Mouse (Mus musculus): Measurements from ENCODE around the gene Samhd1. TPM values are rescaled to one million over a fixed set of nuclear protein-coding genes. Genes with fewer than 3 reads are reported as not detected.

Gene Samhd1
- polyA plus RNA-seq, 1 experiment, result 5.4 TPM

DNA sequence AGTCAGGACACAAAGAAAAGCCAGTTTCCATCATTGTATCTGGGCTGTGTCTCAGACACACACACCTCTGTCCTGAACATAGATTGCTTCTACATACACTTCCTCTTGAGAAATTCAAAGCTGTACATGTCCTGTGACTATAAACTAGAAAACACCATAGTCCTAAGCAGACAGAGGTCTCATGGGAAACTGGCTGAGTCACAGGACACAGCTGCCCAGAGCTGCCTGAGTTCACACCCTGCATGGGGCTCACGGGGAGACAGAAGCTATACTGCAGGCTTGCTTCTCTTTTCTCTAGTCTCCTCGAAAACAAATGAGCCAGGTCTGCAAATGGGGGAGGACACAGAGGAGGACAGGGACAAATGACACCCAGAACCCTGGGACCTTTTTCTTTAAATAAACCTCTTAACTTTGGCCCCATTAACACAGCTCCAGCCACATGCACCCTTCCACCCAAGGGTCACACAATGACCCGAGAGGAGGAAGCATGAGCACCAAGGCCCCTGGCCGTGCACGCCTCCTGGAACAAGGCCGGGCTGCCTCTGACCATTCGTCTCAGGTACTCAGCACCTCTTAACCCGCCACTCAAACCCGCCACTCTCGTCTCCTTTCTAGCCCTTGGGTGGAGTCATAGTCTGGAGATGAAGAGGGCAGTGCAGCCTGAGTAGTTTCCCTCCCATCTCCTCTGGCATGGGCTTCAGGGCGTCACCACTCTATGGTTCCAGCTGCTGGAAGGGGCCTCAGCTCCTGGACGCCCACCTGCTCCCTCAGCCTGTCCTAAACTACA, 35.3 kb downstream of the Samhd1 start:
- Histone ChIP-seq H3K27me3 (ENCODE audit: control insufficient read depth, insufficient read depth, low read length) (no peaks in the 10 kb centered on the region), H3K27ac (ENCODE audit: control insufficient read depth, insufficient read depth, low read depth, low read length) (no peak overlapping the region), H3K4me1 (ENCODE audit: control insufficient read depth, insufficient read depth, low read length) (no peaks in the 10 kb centered on the region), H3K36me3 (ENCODE audit: control insufficient read depth, insufficient read depth, low read length) (no peaks in the 10 kb centered on the region), H3K4me3 (ENCODE audit: control insufficient read depth, low read depth, low read length) (no peak overlapping the region)
- TF ChIP-seq POLR2A (IDR thresholded peaks at IDR 0.05; ENCODE audit: control insufficient read depth, low read depth, low read length), result no peak
- TF ChIP-seq CTCF (IDR thresholded peaks at IDR 0.05; ENCODE audit: control insufficient read depth, insufficient read depth, insufficient replicate concordance, low read depth, low read length), result no peak

GRCm38 (mm10) chr2:157095005-157095755, 39.9 kb downstream of the Samhd1 start:
- Histone ChIP-seq H3K27ac (ENCODE audit: control insufficient read depth, insufficient read depth, low read depth, low read length) (no peak overlapping the region), H3K27me3 (ENCODE audit: control insufficient read depth, insufficient read depth, low read length) (no peaks in the 10 kb centered on the region), H3K36me3 (ENCODE audit: control insufficient read depth, insufficient read depth, low read length) (no peaks in the 10 kb centered on the region), H3K4me1 (ENCODE audit: control insufficient read depth, insufficient read depth, low read length) (no peaks in the 10 kb centered on the region; the same call in 1 of the 2 replicates), H3K4me3 (ENCODE audit: control insufficient read depth, low read depth, low read length) (no peak overlapping the region)
- peak; percentile 70; the same call in 1 of the 2 replicates for TF ChIP-seq CTCF (IDR thresholded peaks at IDR 0.05; ENCODE audit: control insufficient read depth, insufficient read depth, insufficient replicate concordance, low read depth, low read length)
- TF ChIP-seq POLR2A (IDR thresholded peaks at IDR 0.05; ENCODE audit: control insufficient read depth, low read depth, low read length), result no peak

GRCm38 (mm10) chr2:157092024-157092423, 43.0 kb downstream of the Samhd1 start:
- Histone ChIP-seq H3K27me3 (ENCODE audit: control insufficient read depth, insufficient read depth, low read length) (no peaks in the 10 kb centered on the region), H3K4me3 (ENCODE audit: control insufficient read depth, low read depth, low read length) (no peak overlapping the region)
- no peak for TF ChIP-seq CTCF (IDR thresholded peaks at IDR 0.05; ENCODE audit: control insufficient read depth, insufficient read depth, insufficient replicate concordance, low read depth, low read length)
- TF ChIP-seq POLR2A (IDR thresholded peaks at IDR 0.05; ENCODE audit: control insufficient read depth, low read depth, low read length), result no peak

GRCm38 (mm10) chr2:157087536-157088317, 47.3 kb downstream of the Samhd1 start:
- Histone ChIP-seq H3K36me3 (ENCODE audit: control insufficient read depth, insufficient read depth, low read length) (no peaks in the 10 kb centered on the region), H3K4me1 (ENCODE audit: control insufficient read depth, insufficient read depth, low read length) (no peaks in the 10 kb centered on the region; the same call in 1 of the 2 replicates), H3K27me3 (ENCODE audit: control insufficient read depth, insufficient read depth, low read length) (no peaks in the 10 kb centered on the region), H3K27ac (ENCODE audit: control insufficient read depth, insufficient read depth, low read depth, low read length) (no peak overlapping the region), H3K4me3 (ENCODE audit: control insufficient read depth, low read depth, low read length) (no peak overlapping the region)
- no peak for TF ChIP-seq CTCF (IDR thresholded peaks at IDR 0.05; ENCODE audit: control insufficient read depth, insufficient read depth, insufficient replicate concordance, low read depth, low read length)
- no peak for TF ChIP-seq POLR2A (IDR thresholded peaks at IDR 0.05; ENCODE audit: control insufficient read depth, low read depth, low read length)

More at GRCm38 (mm10) chr2:157092024-157092423, 43.0 kb downstream of the Samhd1 start:
- H3K4me1 ChIP-seq (ENCODE audit: control insufficient read depth, insufficient read depth, low read length), result no peaks in the 10 kb centered on the region; the same call in 1 of the 2 replicates
- no peaks in the 10 kb centered on the region for H3K36me3 ChIP-seq (ENCODE audit: control insufficient read depth, insufficient read depth, low read length)
- no peak overlapping the region for H3K27ac ChIP-seq (ENCODE audit: control insufficient read depth, insufficient read depth, low read depth, low read length)

- Histone ChIP-seq H3K4me3 (ENCODE audit: control insufficient read depth, low read depth, low read length) (no peak within 1 kb of the TSS), H3K4me1 (ENCODE audit: control insufficient read depth, insufficient read depth, low read length) (no peaks in the 10 kb centered on the region; the same call in 1 of the 2 replicates), H3K27me3 (ENCODE audit: control insufficient read depth, insufficient read depth, low read length) (no peaks in the 10 kb centered on the region), H3K27ac (ENCODE audit: control insufficient read depth, insufficient read depth, low read depth, low read length) (no peak within 1 kb of the TSS), H3K36me3 (ENCODE audit: control insufficient read depth, insufficient read depth, low read length) (no peaks in the 10 kb centered on the region)
- TF ChIP-seq CTCF (IDR thresholded peaks at IDR 0.05; ENCODE audit: control insufficient read depth, insufficient read depth, insufficient replicate concordance, low read depth, low read length), result no peak
- TF ChIP-seq POLR2A (IDR thresholded peaks at IDR 0.05; ENCODE audit: control insufficient read depth, low read depth, low read length), result no peak
Measured at GRCm38 (mm10) chr2:157086796-157087195, 48.3 kb downstream of the Samhd1 start, which contains the start of gene Tldc2. Gene Tldc2, plus strand, starts transcription at chr2:157087055.

DNA sequence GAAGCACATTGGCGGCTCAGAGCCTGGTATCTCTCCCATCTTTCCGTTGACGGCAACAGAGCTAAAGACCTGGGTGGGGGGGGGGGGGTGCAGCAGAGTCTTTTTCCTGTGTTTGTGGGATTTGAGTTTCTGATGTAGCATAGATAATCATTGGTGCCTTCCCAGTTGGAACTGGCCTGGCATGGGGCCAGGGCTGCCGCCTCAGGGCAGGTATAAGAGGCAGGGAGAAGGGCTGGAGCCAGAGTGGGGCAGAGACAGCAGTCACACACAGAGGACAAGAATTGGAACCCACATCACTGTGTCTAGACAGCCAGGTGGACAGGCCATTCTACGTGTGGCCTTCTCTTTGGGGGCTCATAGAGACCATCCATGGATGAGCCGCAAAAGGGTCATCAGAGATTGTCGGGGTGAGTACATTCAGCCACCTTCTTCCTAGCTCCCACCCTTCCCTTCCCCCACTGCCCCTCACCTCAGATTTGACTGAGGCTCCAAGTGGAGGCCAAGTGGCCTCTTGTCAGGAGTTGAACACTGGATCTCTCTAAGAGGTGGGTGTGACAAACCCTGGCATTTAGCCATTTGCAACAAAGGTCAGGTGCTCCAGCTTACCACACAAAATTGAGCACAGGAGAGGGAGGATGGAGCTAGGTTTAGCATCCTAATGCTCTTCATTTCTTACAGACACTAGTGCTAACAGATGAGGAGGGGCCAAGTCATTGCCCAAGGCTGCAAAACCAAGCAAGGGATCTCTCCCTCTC, 50.1 kb downstream of the Samhd1 start:
- no peaks in the 10 kb centered on the region for H3K36me3 ChIP-seq (ENCODE audit: control insufficient read depth, insufficient read depth, low read length)
- no peaks in the 10 kb centered on the region for H3K27me3 ChIP-seq (ENCODE audit: control insufficient read depth, insufficient read depth, low read length)
- TF ChIP-seq POLR2A (IDR thresholded peaks at IDR 0.05; ENCODE audit: control insufficient read depth, low read depth, low read length) (no peak), CTCF (IDR thresholded peaks at IDR 0.05; ENCODE audit: control insufficient read depth, insufficient read depth, insufficient replicate concordance, low read depth, low read length) (no peak)
- H3K27ac ChIP-seq (ENCODE audit: control insufficient read depth, insufficient read depth, low read depth, low read length), result no peak overlapping the region
- H3K4me3 ChIP-seq (ENCODE audit: control insufficient read depth, low read depth, low read length), result no peak overlapping the region
- H3K4me1 ChIP-seq (ENCODE audit: control insufficient read depth, insufficient read depth, low read length), result no peaks in the 10 kb centered on the region
